Mouse (Mus musculus) limb, embryonic 11.5 days (tissue): ENCODE measurements around the gene Eif2b3. TPM values are rescaled to one million over a fixed set of nuclear protein-coding genes. Genes with fewer than 3 reads are reported as not detected.

Experiments
- ATAC-seq: fragments of 200-750 bp; cut with Nextera tagmentation; 2 replicates; pipeline ENCODE4 v1.8.0; 2017; ENCODE audit warnings: low read depth; ENCODE audit not compliant: insufficient number of reproducible peaks, low FRiP score, low TSS enrichment
- DNase-seq: peaks from one replicate; pipeline ENCODE4 v3.0.0-alpha.2; 2015; ENCODE audit warnings: low spot score
- H3K27ac ChIP-seq: fragments of 300-500 bp; sonication (generic); replicated peaks from 2 replicates; pipeline ENCODE4 v1.5.1; 2014; ENCODE audit warnings: low read depth, mild to moderate bottlenecking, low read length
- H3K27me3 ChIP-seq: fragments of 300-500 bp; sonication (generic); 2 replicates; pipeline ENCODE4 v1.6.1; 2014; ENCODE audit warnings: mild to moderate bottlenecking, low read length, mixed read lengths; ENCODE audit not compliant: control insufficient read depth, insufficient read depth
- H3K36me3 ChIP-seq: fragments of 300-500 bp; sonication (generic); 2 replicates; pipeline ENCODE4 v1.6.1; 2014; ENCODE audit warnings: mild to moderate bottlenecking, low read length, moderate library complexity, mixed read lengths; ENCODE audit not compliant: control insufficient read depth, insufficient read depth
- H3K4me1 ChIP-seq: fragments of 300-500 bp; sonication (generic); 2 replicates; pipeline ENCODE4 v1.6.1; 2014; ENCODE audit warnings: low read length, mixed read lengths; ENCODE audit not compliant: control insufficient read depth, insufficient read depth
- H3K4me2 ChIP-seq: fragments of 300-500 bp; sonication (generic); 2 replicates; pipeline ENCODE4 v1.6.1; 2014; ENCODE audit warnings: low read depth, mild to moderate bottlenecking, moderate library complexity; ENCODE audit not compliant: severe bottlenecking
- H3K4me3 ChIP-seq: fragments of 300-500 bp; sonication (generic); 2 replicates; pipeline ENCODE4 v1.5.1; 2014; ENCODE audit warnings: low read depth, low read length
- H3K9ac ChIP-seq: fragments of 300-500 bp; sonication (generic); 2 replicates; pipeline ENCODE4 v1.6.1; 2014; ENCODE audit warnings: mild to moderate bottlenecking, low read length
- H3K9me3 ChIP-seq: fragments of 300-500 bp; sonication (generic); 2 replicates; pipeline ENCODE4 v1.6.1; 2016; ENCODE audit warnings: low read length; ENCODE audit not compliant: control insufficient read depth
- WGBS: fragments of 180-500 bp; shearing (Covaris S2); extraction: QIAGEN DNeasy Blood & Tissue Kit; methylation state at CpG from one replicate; pipeline ENCODE4 v1.1.7; 2014; 5-methylcytosine and 5-hydroxymethylcytosine counted together
- polyA plus RNA-seq: library from polyadenylated mRNA; unstranded; fragments of >200 nt; fragmentation: Nextera tagmentation; extraction: Ambion mirVana; gene quantifications from 2 replicates; pipeline ENCODE4 v1.2.1, GENCODE M21; 2014

Eif2b3 gene
- polyA plus RNA-seq, 1 experiment from 2014 or later, result 57.2 TPM

DNA sequence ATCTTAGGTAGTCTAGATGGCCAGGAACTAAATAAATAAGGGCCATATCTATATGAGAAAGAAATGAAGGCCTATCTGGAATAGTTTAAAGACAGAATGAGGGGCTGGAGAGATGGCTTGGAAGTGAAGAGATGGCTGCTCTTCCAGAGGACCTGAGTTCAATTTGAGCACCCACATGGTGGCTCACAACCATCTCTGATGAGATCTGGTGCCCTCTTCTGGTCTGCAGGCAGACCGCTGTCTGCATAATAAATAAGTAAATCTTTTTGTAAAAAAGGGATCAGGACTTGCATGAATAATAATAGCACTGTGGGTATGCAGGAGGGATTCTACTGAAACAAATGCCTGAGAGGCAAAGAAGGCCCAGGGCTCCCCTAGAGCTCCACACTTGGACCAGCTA, 94.0 kb downstream of the Eif2b3 start:
- Histone ChIP-seq H3K4me3 (no peak overlapping the region), H3K4me2 (0 out of 2 replicates have a peak overlapping the region, but pooled peaks have one; percentile 17), H3K9me3 (no peaks in the 10 kb centered on the region), H3K36me3 (no peaks in the 10 kb centered on the region), H3K4me1 (no peaks in the 10 kb centered on the region), H3K27me3 (no peaks in the 10 kb centered on the region), H3K9ac (no peak overlapping the region), H3K27ac (no peak overlapping the region)
- 85% methylated on average over 1 of the region's 1 CpGs for WGBS
- ATAC-seq, result no peak
- no peak for DNase-seq

DNA sequence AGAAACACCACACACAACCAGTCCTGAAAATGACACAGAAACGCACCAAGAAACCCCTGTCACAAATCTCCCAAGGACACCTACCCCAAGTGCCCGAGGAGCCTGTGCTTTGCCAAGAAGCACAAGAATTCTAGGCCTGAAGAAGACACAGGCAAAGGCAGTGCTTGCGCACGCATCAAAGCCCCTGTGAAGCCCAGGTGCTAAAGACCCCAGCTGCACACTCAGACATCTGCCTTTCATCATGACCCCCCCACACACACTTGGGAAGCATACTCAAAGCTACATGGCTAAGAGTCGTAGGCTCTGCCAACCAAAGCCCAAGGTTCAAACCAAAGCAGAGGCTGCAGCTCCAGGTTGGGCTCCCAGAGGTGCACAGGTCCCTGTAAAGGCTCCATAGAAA, 96.4 kb downstream of the Eif2b3 start:
- no peak overlapping the region for H3K27ac ChIP-seq
- H3K4me2 ChIP-seq, result no peak overlapping the region
- H3K9me3 ChIP-seq, result no peaks in the 10 kb centered on the region
- no peak overlapping the region for H3K4me3 ChIP-seq
- no peaks in the 10 kb centered on the region for H3K27me3 ChIP-seq
- 79% methylated on average over 5 of the region's 5 CpGs for WGBS
- H3K9ac ChIP-seq, result no peak overlapping the region
- no peaks in the 10 kb centered on the region for H3K36me3 ChIP-seq
- DNase-seq (no peak), ATAC-seq (no peak)
- no peaks in the 10 kb centered on the region for H3K4me1 ChIP-seq

DNA sequence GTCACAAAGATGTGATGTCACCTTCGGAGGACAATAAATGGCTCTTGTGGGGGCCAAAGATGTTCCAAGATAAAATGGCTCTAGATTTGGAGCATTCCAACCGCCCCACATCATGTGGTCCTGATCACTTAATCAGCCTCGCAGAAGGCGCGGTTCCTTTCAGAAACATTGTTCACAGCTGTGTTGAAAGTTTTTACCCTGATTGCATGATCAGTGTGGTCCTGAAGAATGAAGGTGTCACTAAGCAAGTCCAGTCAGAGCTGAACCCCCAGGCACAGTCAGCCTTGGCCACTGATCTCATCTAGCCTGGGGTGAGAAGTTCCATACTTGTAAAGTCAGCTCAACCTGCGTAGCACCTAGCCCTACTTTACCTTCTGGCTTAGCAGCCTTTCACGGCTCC, 98.7 kb downstream of the Eif2b3 start:
- H3K27me3 ChIP-seq, result no peaks in the 10 kb centered on the region
- H3K4me2 ChIP-seq, result no peak overlapping the region
- no peak for ATAC-seq
- H3K9me3 ChIP-seq, result no peaks in the 10 kb centered on the region
- 0 out of 2 replicates have a peak, but pooled peaks cover 3% of the 10 kb centered on the region for H3K4me1 ChIP-seq
- 95% methylated on average over 7 of the region's 7 CpGs for WGBS
- no peak overlapping the region for H3K4me3 ChIP-seq
- H3K27ac ChIP-seq, result no peak overlapping the region
- H3K9ac ChIP-seq, result no peak overlapping the region
- H3K36me3 ChIP-seq, result no peaks in the 10 kb centered on the region
- DNase-seq, result no peak

DNA sequence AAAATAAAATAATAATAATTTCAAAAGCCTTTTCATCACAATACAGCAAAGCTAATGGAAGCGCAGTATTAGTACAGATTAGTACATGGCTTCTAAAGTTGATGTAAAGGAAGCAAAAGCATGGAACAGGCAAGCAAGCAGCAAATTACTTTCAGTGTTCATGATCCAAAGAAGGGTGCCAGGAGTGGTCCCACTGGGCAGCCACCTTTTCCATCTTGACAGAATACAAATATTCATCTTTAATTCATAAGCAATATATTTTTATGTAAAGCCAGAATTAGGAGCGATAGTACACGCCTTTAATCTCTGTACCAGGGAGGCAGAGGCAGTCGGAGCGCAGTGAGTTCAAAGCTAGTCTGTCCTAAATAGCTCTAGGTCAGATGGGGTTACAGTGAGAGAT, 100.4 kb downstream of the Eif2b3 start:
- Histone ChIP-seq H3K4me1 (0 out of 2 replicates have a peak, but pooled peaks cover 3% of the 10 kb centered on the region), H3K27ac (no peak overlapping the region), H3K4me3 (peak overlapping the region; percentile 63), H3K4me2 (peak overlapping the region; percentile 100), H3K36me3 (no peaks in the 10 kb centered on the region), H3K9ac (peak overlapping the region; percentile 65), H3K9me3 (no peaks in the 10 kb centered on the region), H3K27me3 (no peaks in the 10 kb centered on the region)
- ATAC-seq (no peak), DNase-seq (no peak)
- 82% methylated on average over 5 of the region's 5 CpGs for WGBS

DNA sequence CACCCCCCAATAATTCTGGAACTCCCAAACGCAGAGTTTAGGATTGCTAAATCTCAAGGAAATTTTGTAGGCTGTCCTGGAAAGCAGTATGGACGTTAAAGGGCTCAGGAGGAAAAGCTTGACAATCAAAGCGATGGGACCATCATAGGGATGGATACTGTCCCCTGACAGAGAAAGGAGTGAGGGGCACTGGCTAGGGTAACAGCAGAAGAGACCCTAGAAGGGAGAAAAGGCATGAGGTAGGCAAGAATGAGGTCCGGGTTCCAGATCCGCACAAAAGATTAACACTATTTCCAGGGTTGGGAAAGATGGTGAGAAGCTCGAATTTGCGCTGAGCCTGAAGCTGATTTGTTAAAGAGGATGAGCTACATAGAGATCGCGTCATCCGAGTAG, 100.8 kb downstream of the Eif2b3 start:
- Histone ChIP-seq H3K36me3 (no peaks in the 10 kb centered on the region), H3K9ac (peak overlapping the region; percentile 65), H3K27me3 (no peaks in the 10 kb centered on the region), H3K27ac (peak overlapping the region; percentile 81), H3K4me1 (peaks cover 5% of the 10 kb centered on the region), H3K9me3 (no peaks in the 10 kb centered on the region), H3K4me3 (peak overlapping the region; percentile 63), H3K4me2 (peak overlapping the region; percentile 100)
- peak; percentile 44 for DNase-seq
- WGBS, result 7% methylated on average over 10 of the region's 10 CpGs
- no peak for ATAC-seq

DNA sequence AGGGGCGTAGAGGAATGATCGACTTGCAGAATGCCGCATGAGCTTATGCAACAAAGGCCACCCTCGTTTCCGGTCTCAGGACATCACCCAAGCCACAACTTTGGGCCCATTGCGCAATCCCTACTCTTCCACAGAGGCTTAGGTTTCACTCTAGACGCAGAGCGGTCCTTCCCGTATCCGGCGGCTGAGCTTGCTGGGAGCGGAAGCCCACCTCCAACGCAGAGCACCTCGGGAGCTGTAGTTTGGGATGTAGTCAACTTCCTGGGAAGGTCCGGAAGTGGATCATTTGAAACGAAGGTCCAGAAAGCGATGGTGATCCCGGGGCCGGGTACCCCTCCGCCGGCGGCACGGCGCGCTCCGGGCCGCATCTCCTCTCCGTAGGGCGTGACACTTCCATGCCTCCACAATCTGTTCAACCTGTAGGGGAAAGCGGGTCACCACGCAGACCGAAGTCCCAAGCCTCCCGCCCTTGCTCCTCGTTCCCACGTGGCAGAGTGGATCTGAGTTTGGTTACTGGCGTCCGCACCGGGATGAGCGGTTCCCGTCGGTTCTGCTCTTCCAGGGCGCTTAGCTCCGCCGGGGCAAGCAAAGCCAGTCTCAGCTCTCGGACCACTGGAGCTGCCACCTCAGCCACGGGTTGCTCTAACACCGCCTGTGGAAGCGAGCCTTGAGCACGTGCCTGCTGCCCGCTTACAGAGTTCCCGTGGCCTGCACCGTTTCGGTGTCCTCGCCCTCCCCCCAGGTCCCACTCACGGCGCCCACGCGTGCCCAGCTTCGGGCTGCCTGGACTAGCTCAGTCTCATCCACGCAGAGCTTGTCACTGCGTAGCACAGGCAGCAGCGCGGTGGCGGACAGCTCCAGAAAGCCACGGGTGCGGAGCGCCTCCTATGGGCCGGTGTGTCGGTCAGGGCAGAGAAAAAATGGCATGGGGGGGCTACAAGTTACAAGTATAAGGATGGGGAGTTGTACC, 101.5 kb downstream of the Eif2b3 start:
- peak overlapping the region; percentile 68 for H3K9ac ChIP-seq
- peak overlapping the region; percentile 81 for H3K27ac ChIP-seq
- peak; percentile 85 for ATAC-seq
- H3K27me3 ChIP-seq, result no peaks in the 10 kb centered on the region
- DNase-seq, result peak; percentile 93
- H3K36me3 ChIP-seq, result no peaks in the 10 kb centered on the region
- H3K4me3 ChIP-seq, result peak overlapping the region; percentile 63
- WGBS, result under 1% methylated on average over 69 of the region's 69 CpGs
- peak overlapping the region; percentile 100 for H3K4me2 ChIP-seq
- H3K9me3 ChIP-seq, result no peaks in the 10 kb centered on the region
- H3K4me1 ChIP-seq, result peaks cover 10% of the 10 kb centered on the region

DNA sequence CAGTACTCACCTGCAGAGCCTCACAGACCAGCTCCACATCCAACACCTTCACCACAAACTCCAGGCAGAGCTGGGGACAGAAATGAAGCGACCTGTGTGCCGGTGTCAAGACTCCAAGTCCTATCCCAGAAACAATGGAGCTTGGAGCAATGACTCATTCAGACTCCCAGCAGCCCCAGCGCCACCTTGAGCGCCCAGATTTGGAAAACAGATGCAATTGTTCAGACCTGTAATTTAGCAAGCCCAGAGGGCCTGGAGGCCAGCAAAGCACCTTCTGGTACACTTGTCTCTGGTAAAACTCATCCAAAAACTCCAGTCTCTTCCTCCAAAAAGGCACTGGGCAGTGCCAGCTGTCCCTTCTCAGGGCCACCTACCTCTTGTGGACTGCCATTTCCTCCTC, 103.0 kb downstream of the Eif2b3 start:
- Histone ChIP-seq H3K9ac (no peak overlapping the region), H3K4me1 (peaks cover 10% of the 10 kb centered on the region), H3K9me3 (no peaks in the 10 kb centered on the region), H3K27me3 (no peaks in the 10 kb centered on the region), H3K36me3 (no peaks in the 10 kb centered on the region), H3K4me2 (no peak overlapping the region), H3K27ac (no peak overlapping the region), H3K4me3 (no peak overlapping the region)
- ATAC-seq (no peak), DNase-seq (no peak)
- WGBS, result 82% methylated on average over 4 of the region's 4 CpGs

DNA sequence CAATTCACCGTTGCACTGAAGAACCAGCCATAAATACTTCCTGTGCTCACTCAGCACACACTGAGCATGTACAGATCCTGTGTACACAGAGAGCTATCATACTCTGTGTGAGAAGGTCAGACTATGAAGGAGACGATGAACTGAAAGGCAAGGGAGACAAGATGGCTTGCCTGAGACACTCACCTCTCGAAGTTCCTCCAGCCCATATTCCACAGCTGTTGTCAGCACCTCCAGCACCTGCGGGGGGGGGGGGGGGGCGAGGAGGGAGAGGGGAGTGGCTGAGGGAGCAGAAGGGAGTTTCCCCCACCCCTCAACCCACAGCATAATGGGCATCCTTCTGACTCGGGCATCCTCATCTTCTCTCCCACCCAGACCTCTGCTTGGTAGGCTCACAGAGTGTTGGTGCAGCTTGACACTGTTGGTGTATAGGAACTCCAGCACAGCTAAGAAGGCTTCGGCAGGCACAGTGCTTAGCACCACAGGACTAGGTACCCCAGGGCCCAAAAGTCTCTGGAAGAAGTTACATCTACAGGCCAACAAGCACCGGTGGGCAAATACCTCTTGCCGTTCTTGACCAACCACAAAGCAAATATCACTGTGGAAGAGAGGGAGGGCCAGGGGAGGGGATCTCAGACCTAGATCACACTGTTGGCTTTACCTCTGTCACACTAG, 104.5 kb downstream of the Eif2b3 start:
- DNase-seq, result no peak
- Histone ChIP-seq H3K4me2 (no peak overlapping the region), H3K9ac (no peak overlapping the region), H3K4me3 (no peak overlapping the region), H3K4me1 (peaks cover 10% of the 10 kb centered on the region), H3K36me3 (no peaks in the 10 kb centered on the region), H3K9me3 (no peaks in the 10 kb centered on the region), H3K27ac (no peak overlapping the region), H3K27me3 (no peaks in the 10 kb centered on the region)
- ATAC-seq, result no peak
- 89% methylated on average over 7 of the region's 9 CpGs for WGBS
